Mouse (Mus musculus) granulocyte monocyte progenitor cell, adult 5-6 weeks (primary cell): ENCODE data around the gene Zpbp2. TPM values are rescaled to one million over a fixed set of nuclear protein-coding genes. Genes with fewer than 3 reads are reported as not detected.

Source experiments
- ATAC-seq: replicated peaks from 2 replicates; pipeline ENCODE4 v1.8.0; 2016; ENCODE audit warnings: mild to moderate bottlenecking, moderate TSS enrichment, inconsistent platforms; ENCODE audit not compliant: poor library complexity, severe bottlenecking
- total RNA-seq, 2 experiments: library from RNA; stranded (forward) in 1 of 2; stranded (reverse) in 1 of 2; fragments of 200-712, 200-1000 nt in 1 of 2; fragments of >200 nt in 1 of 2; fragmentation: Nextera tagmentation in 1 of 2; gene quantifications; 2 replicates each; pipeline ENCODE4 v1.2.3; 2014 to 2017

Gene Zpbp2
- total RNA-seq, 2 experiments from 2014 or later: 1.6 TPM; not detected in 1

GRCm38 (mm10) chr11:98553966-98554365 is 3.1 kb downstream of the Zpbp2 start:
- no peak for ATAC-seq

- ATAC-seq: no peak
Measured at GRCm38 (mm10) chr11:98555124-98555700, 4.3 kb downstream of the Zpbp2 start.

GRCm38 (mm10) chr11:98560942-98561341 is 10.0 kb downstream of the Zpbp2 start:
- ATAC-seq: no peak

- no peak for ATAC-seq
Measured at GRCm38 (mm10) chr11:98563025-98563424, 12.1 kb downstream of the Zpbp2 start.

- peak; percentile 37 for ATAC-seq
Measured at GRCm38 (mm10) chr11:98563921-98564414, 13.1 kb downstream of the Zpbp2 start.

- peak; percentile 30; the same call in 1 of the 2 replicates for ATAC-seq
Measured at GRCm38 (mm10) chr11:98568326-98568725, 17.4 kb downstream of the Zpbp2 start.

GRCm38 (mm10) chr11:98569461-98569860 is 18.6 kb downstream of the Zpbp2 start:
- no peak for ATAC-seq

GRCm38 (mm10) chr11:98577776-98578175 is 26.9 kb downstream of the Zpbp2 start:
- ATAC-seq: no peak

GRCm38 (mm10) chr11:98580301-98581121 is 29.6 kb downstream of the Zpbp2 start:
- peak; percentile 18; the same call in 1 of the 2 replicates for ATAC-seq

- ATAC-seq: peak; percentile 14; the same call in 1 of the 2 replicates
Measured at GRCm38 (mm10) chr11:98581286-98582029, 30.6 kb downstream of the Zpbp2 start.

- no peak for ATAC-seq
Measured at GRCm38 (mm10) chr11:98582030-98582388, 31.1 kb downstream of the Zpbp2 start.

- ATAC-seq: no peak
Measured at GRCm38 (mm10) chr11:98582551-98583264, 31.8 kb downstream of the Zpbp2 start.

- ATAC-seq: no peak
Measured at GRCm38 (mm10) chr11:98583265-98583552, 32.3 kb downstream of the Zpbp2 start.

- ATAC-seq: no peak
Measured at GRCm38 (mm10) chr11:98583571-98583970, 32.7 kb downstream of the Zpbp2 start.

- no peak for ATAC-seq
Measured at GRCm38 (mm10) chr11:98584146-98584545, 33.2 kb downstream of the Zpbp2 start.

GRCm38 (mm10) chr11:98584629-98585177 is 33.8 kb downstream of the Zpbp2 start:
- ATAC-seq: no peak

- ATAC-seq: no peak
Measured at GRCm38 (mm10) chr11:98586087-98586891, 35.4 kb downstream of the Zpbp2 start.

GRCm38 (mm10) chr11:98586892-98587563 is 36.1 kb downstream of the Zpbp2 start, which contains the start of gene Ormdl3:
TSS of gene Ormdl3 (minus strand) at chr11:98587368.
- peak; percentile 83 for ATAC-seq
